Mouse (Mus musculus) E14TG2a.4 (cell line): Measurements from ENCODE around the gene Art3.

Experiments
- CTCF ChIP-seq: conservative IDR thresholded peaks from 2 replicates; pipeline ENCODE4 v1.5.1; 2014; ENCODE audit warnings: low read length
- POU5F1 ChIP-seq: IDR thresholded peaks from 2 replicates; pipeline ENCODE4 v1.6.1; 2014; ENCODE audit warnings: low read length, borderline replicate concordance

GRCm38 (mm10) chr5:92424126-92424525, 92.5 kb downstream of the Art3 start:
- TF ChIP-seq CTCF: no peak
- TF ChIP-seq POU5F1: no peak
